Mouse (Mus musculus): Measurements from ENCODE around the gene Etfa.

GRCm38 (mm10) chr9:55543703-55544401 is 31.8 kb upstream of the Etfa start:
- TF ChIP-seq CTCF (IDR thresholded peaks at IDR 0.05; ENCODE audit: control insufficient read depth, insufficient read depth, low read length) (no peak), POLR2A (IDR thresholded peaks at IDR 0.05; ENCODE audit: borderline replicate concordance, control insufficient read depth, low read depth, low read length) (no peak)

Measured in bone marrow, adult 2 months (tissue).